Mouse (Mus musculus) thymus, adult 2 months (tissue): ENCODE data around the gene Dusp10.

ENCODE experiments used
- CTCF ChIP-seq: fragments of 200-500 bp; IDR thresholded peaks from 2 replicates; pipeline ENCODE4 v1.5.1; 2012; ENCODE audit warnings: mild to moderate bottlenecking, control low read depth, low read length, moderate library complexity, borderline replicate concordance; ENCODE audit not compliant: control insufficient read depth, poor library complexity, insufficient read depth; ENCODE audit errors: extremely low read depth
- POLR2A ChIP-seq: fragments of 200-500 bp; IDR thresholded peaks from 2 replicates; pipeline ENCODE4 v1.6.1; 2012; ENCODE audit warnings: mild to moderate bottlenecking, low read length, control low read depth, moderate library complexity; ENCODE audit not compliant: control insufficient read depth, poor library complexity, insufficient read depth; ENCODE audit errors: extremely low read depth

GRCm38 (mm10) chr1:184006086-184006485 is 7.0 kb upstream of the Dusp10 start:
- TF ChIP-seq CTCF (no peak), POLR2A (no peak)
